Mouse (Mus musculus): ENCODE data around the gene Klhl8.

The Klhl8 gene

DNA sequence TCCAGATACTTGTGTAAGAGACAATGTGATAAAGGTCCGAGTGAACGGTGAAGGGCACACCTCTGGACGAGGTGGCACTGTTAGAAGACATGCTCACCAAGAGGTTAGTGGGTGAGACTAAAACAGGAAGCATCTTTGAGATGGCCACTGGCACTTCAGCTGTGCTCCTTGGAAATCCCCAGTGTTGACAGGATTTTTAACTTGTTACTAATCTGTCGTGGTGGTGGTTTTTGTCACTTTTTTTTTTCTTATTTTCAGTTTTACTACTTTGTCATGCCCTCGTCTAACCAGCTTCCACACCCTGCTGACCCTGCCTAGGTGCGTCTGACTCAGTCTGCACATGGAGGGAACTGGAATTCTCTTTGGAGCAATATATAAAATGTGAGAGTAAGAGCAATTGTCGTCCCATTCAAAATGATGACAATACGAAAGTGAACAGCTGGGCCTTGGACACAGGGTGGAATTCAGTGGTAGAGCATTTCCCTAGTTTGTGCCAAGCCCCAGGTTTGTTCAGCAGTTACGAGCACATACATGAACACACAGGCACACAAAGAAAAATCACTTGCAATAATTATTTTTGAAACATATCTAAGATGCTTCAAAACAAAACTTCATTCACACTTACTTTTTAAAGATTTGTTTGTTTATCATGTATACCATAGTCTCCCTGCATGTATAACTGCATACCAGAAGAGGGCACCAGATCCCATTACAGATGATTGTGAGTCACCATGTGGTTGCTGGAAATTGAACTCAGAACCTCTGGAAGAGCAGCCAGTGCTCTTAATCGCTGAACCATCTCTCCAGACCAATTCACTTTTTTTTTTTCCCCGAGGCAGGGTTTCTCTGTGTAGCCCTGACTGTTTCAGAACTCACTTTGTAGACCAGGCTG, 3.5 kb upstream of the Klhl8 start:
- DNase-seq (ENCODE audit: low spot score): no peak

DNA sequence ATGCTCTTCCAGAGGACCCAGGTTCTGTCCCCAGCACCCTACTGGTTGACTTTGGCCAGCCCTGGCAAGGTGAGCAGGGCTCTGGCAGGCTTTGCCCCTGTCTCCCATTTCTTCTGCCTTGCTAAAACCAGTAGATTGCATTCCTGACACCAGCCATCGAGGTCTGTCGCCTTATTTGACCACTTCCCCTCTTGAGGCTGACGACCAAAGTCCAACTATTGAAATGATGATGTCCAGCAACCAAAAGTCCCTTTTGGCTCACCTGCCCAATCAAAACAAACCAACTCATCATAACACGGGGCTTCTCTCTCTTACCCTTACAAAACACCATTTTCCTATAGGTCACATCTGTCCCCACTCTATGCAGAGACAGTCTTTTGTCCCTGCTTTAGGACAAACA, 2.1 kb upstream of the Klhl8 start:
- DNase-seq (ENCODE audit: low spot score): no peak

GRCm38 (mm10) chr5:103911555-103911954, 496 bp upstream of the Klhl8 start:
- no peak for DNase-seq (ENCODE audit: low spot score)

DNA sequence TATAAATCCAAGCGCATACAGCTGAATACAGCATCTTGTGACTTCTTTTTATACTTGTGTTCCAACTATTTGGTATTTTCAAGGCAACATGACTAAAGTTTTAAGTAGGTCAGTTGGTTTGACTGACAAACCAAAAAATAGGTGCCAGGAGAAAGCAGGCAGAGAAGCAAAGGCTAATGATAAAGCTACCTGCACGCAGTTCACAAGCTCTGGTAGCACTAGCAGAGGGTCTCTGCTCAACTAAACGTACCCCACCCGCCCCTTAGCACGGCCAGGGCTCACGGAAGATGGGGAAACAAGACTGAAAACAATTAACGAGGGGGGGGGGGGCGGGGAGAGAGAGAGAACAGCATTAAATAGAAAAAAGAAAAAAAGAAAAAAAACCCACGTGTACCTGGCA, 903 bp downstream of the Klhl8 start:
- DNase-seq (ENCODE audit: low spot score): no peak

GRCm38 (mm10) chr5:103909466-103909865, 1.6 kb downstream of the Klhl8 start:
- DNase-seq (ENCODE audit: low spot score): no peak

DNA sequence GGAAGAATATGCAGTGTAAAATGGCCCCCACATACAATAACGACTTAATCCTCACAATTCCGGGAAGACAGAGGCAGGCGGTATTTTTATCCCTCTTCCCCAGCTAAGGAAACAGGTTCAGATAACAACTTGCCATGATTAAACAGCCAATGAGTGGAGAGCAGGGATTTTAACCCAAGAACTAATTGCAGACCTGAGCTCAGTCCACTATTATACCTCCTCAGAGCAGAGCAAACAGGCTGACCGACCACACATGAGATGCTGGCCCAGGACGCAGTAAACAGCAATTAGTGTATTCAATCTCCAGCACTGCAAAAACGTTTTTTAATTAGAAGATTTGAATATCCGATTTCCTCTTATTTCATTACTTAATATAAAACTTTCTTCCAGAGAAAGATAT, 2.2 kb downstream of the Klhl8 start:
- DNase-seq (ENCODE audit: low spot score): no peak

GRCm38 (mm10) chr5:103907844-103908243, 3.2 kb downstream of the Klhl8 start:
- DNase-seq (ENCODE audit: low spot score): no peak

GRCm38 (mm10) chr5:103906173-103906572, 4.9 kb downstream of the Klhl8 start:
- no peak for DNase-seq (ENCODE audit: low spot score)

- DNase-seq (ENCODE audit: low spot score): no peak
Measured at GRCm38 (mm10) chr5:103898310-103898709, 12.7 kb downstream of the Klhl8 start.

DNA sequence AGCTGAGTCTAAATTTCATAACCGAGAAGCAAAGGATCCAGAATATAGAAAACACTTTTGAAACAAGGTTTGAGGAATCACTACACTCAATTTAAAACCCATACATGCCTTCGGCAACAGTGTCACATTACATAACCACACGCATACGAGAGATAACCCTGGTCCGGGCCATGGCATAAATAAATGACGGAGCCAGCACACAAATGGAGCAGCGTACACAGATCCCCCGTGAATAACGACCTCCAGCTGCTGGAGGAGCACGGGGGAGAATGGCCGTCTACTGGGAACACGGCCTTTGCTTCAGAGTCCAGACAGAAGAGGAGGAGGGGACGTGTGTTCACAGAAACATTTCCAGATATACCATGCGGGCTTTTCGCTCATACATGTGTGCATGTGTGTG, 21.3 kb downstream of the Klhl8 start:
- DNase-seq (ENCODE audit: low spot score): peak; percentile 18

GRCm38 (mm10) chr5:103863759-103864158, 47.3 kb downstream of the Klhl8 start:
- DNase-seq (ENCODE audit: low spot score): no peak

DNA sequence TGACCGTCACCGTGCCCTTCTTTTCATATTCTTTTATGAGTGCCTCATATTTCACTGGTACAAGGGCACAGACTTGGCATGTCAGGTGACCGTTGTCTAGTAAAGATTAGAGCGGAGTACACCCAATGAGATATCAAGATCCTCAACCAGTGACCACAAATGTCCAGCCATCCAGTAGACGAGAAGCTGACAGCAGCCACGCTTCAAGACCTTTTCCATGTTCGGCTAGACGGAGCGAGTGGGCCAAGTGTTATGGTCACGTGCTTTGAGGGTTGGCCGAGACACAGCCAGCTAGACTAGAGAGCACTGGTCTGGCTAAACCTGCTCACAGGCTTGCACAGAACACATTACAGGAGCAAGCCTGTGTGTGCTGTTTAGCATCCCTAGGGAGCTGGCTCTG, 50.4 kb downstream of the Klhl8 start:
- no peak for DNase-seq (ENCODE audit: low spot score)

GRCm38 (mm10) chr5:103857151-103857550, 53.9 kb downstream of the Klhl8 start:
- no peak for DNase-seq (ENCODE audit: low spot score)

GRCm38 (mm10) chr5:103856286-103857009, 54.6 kb downstream of the Klhl8 start:
- peak; percentile 89 for DNase-seq (ENCODE audit: low spot score)

GRCm38 (mm10) chr5:103855483-103856211, 55.4 kb downstream of the Klhl8 start:
- no peak for DNase-seq (ENCODE audit: low spot score)

DNA sequence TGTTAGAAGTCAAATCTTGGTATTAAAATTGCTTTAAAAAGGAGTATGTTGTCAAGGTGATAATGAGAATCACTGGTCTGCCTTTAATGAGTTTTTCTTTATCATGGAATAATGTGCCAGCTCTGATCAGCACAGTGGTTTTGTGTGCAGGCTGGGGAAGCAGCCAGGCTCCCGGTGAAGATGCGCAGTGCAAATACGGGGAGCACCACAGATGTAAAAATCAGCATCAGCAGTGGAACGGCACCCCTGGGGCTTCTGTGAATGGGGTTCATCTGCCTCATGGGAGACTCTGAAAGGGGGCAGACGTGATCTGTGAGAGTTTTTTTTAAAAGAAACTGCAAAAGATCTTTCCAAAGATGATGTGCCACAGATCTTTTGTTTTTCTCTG, 56.3 kb downstream of the Klhl8 start:
- DNase-seq (ENCODE audit: low spot score): no peak

- no peak for DNase-seq (ENCODE audit: low spot score)
Measured at GRCm38 (mm10) chr5:103854041-103854806, 56.8 kb downstream of the Klhl8 start.

- no peak for DNase-seq (ENCODE audit: low spot score)
Measured at GRCm38 (mm10) chr5:103852756-103853549, 58.1 kb downstream of the Klhl8 start.

GRCm38 (mm10) chr5:103848546-103848945, 62.5 kb downstream of the Klhl8 start:
- DNase-seq (ENCODE audit: low spot score): no peak

GRCm38 (mm10) chr5:103846609-103847008, 64.5 kb downstream of the Klhl8 start:
- DNase-seq (ENCODE audit: low spot score): peak; percentile 17

GRCm38 (mm10) chr5:103846154-103846551, 64.9 kb downstream of the Klhl8 start:
- DNase-seq (ENCODE audit: low spot score): no peak
